Mouse (Mus musculus): ENCODE measurements around the gene Malrd1. TPM values are rescaled to one million over a fixed set of nuclear protein-coding genes. Genes with fewer than 3 reads are reported as not detected.

The Malrd1 gene
- polyA plus RNA-seq, 2 experiments from 2014 or later: not detected

- ATAC-seq: no peak
These were observed 505.3 kb downstream of the Malrd1 start for GRCm38 (mm10) chr2:16031559-16031958.

DNA sequence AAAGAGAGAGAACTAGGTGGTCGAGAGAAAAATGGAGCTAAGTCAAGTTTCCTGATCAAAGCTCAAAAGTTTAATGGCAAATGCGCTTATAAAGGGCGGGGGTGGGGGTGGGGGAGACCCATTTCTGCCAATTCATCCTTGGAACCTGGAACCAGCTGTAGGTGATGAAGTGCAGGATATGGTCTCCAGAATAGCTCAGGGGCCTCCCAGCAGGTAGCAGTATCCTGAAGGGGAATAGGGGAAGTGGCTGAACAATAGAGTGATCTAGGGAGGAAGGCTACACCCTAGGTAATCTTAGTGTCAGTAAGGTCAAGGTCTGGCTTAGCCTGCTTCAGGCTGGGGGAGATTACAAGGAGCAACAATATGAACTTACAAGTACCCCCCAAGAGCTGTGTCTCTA is 506.5 kb downstream of the Malrd1 start:
- ATAC-seq: no peak

DNA sequence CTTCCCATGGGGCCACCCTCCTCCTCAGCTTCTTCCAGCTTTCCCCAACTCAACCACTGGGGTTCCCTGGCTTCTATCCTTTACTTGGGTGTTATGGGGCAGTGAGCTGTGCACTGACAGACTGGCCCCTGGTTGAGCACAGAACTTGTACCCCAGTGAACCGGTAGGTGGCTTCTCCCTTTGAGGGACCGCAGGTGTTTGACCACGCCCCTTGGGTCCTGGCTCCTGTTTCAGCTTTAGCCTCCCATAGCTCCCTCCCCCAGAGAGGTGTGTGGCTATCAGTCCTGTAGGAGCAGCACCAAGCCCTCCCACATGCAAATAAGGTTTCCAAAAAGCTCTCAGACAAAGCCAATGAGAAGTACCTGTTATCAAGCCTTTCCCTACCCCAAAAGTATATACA is 584.4 kb downstream of the Malrd1 start:
- ATAC-seq: no peak

- no peak for ATAC-seq
These were observed 587.1 kb downstream of the Malrd1 start for GRCm38 (mm10) chr2:16113333-16113732.

- ATAC-seq: no peak
These were observed 621.7 kb downstream of the Malrd1 start for GRCm38 (mm10) chr2:16147999-16148398.

DNA sequence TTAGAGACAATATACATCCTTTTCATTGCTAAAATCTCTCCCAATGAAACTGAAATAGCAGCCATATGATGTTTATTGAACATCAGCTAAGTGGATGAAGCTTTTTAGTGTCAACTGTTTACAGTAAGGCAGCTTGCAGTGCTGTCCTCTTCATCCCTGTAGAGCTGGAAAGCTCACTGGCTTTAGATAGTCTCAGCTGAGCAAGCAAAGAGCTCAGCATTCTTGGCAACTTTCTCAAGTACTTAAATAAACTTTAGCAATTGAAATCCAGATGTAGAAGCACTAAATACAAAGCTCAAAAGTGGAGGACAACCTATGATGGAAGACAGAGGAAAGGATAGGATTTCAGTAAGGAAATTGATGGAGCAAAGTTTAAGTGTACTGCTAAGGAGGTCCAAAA is 626.3 kb downstream of the Malrd1 start:
- no peak for ATAC-seq

DNA sequence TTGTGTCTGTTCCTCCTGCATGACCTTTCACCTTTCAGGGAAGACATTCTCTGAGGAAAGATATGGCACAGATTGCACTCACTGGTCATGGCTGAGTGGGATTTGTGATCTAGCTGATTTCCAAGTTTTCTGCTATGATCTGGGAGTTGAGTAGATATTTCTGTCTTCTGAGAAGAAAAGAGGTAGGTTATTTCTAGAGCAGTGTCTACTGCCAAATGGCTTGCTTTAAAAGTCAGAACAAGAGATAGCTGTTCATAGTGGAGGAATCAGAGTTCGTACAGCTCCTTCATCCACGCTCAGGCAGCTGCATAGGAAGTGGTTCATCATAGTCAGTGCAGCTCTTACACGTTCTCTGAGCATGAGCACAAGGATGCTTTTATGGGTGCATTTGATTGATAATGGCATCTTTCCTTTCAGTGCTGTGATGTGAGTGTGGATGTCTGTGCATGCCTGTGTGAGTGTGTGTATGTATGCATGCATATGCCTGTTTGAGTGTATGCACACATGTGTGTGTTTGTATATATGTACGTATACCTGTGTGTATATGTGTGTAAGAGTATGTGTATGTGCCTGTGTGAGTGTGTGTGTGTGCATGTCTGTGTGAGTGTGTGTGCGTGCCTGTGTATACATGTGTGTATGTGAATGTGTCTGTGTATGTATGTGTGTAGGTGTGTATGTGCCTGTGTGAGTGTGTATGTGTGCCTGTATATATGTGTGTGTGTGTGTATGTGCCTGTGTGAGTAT is 637.1 kb downstream of the Malrd1 start:
- no peak for ATAC-seq

GRCm38 (mm10) chr2:16168611-16169010 is 642.3 kb downstream of the Malrd1 start:
- ATAC-seq: no peak

GRCm38 (mm10) chr2:16172086-16172485 is 645.8 kb downstream of the Malrd1 start:
- ATAC-seq: no peak

- ATAC-seq: no peak
These were observed 647.1 kb downstream of the Malrd1 start for GRCm38 (mm10) chr2:16173355-16173754.

GRCm38 (mm10) chr2:16182140-16182539 is 655.9 kb downstream of the Malrd1 start:
- no peak for ATAC-seq

GRCm38 (mm10) chr2:16183158-16183557 is 656.9 kb downstream of the Malrd1 start:
- no peak for ATAC-seq

GRCm38 (mm10) chr2:16210016-16210415 is 683.7 kb downstream of the Malrd1 start:
- no peak for ATAC-seq

GRCm38 (mm10) chr2:16212752-16213151 is 686.5 kb downstream of the Malrd1 start:
- ATAC-seq: no peak

DNA sequence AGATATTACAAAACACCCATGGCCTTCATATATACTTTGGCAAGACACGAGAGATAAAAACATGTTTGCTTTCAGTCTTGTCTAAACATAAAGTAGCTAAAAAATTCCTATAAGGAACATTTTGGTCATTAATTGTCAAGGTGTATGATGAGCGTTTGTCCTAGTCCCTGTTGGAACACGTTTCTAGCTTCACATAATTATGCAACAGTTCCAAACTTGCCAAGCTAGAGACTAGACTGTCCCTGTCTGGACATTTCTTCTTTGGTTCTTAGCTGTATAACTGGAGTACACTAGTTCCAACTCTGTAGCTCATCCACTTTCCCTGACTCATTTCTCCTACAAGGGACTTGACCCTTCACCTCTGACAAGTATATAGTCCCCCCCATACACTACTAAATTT is 687.8 kb downstream of the Malrd1 start:
- no peak for ATAC-seq

DNA sequence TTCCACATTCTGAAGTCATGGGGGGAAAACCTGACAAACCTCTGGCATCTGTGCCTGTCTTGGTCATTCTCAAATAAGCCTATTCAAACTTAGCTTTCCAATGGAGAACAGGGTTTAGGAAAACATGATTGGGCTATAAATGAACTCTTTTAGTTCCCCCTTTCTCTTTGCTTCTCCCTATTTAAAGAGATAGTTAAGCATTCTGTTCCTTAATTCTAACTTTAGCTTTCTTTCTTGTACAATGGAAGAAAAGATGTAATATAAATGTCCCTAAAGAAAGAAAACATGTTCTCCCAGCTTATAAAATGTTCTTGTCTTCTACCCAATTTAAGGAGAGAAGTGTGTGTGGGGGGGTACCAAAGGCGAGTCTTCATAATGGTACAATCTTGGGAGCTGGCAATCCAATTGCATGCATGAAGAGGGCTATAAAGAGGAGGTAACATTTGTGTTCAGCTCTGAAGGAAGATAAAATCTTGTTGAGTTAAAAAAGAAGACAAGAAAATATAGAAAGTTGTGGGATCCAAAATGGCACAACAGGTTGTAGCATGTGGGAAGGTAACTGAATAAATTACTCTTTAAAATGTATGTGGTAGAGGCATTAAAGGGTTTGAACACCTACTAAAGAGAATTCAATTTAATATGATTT is 702.0 kb downstream of the Malrd1 start:
- ATAC-seq: no peak

- no peak for ATAC-seq
These were observed 714.6 kb downstream of the Malrd1 start for GRCm38 (mm10) chr2:16240861-16241260.

DNA sequence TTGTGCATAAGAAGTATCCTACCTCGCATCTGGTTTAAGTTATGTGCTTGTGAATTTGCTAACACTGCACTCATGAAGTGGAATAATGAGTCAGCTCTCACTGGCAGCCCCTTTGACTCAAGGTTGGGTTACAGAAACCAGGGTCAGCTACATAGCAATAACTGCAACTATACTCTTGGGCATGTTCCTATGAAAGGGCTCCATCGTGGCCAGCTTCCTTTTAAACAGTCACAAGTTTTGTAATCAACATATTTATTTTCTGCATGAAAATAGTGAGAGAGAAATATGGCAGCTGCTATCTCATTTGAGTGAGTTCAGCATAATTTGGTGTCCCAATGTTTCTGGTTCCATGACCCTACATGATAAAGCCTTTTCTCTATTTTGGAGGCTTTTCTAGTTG is 716.8 kb downstream of the Malrd1 start:
- ATAC-seq: no peak

- ATAC-seq: no peak
These were observed 722.6 kb downstream of the Malrd1 start for GRCm38 (mm10) chr2:16248861-16249260.

DNA sequence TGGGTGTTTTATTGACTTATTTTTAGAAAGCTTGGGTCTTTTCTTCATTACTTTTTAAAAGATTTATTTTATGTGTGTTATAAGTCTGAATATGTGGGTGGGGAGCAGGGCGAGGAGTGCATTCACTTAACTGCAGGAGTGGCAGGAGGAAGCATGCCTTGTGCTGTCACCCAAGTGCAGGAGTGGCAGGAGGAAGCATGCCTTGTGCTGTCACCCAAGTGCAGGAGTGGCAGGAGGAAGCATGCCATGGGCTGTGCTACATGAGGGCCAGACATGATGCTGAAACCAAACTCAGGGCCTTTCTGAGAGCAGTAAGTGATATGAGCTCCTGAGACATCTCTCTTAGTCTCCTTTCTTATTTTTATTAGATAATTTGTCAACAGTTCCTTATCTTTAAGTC is 726.0 kb downstream of the Malrd1 start:
- ATAC-seq: no peak

Measured in activated CD4-positive, CD25-positive, alpha-beta regulatory T cell, adult 4 months (primary cell).